Comparison of ENCODE assay signal across 8 mouse cellular contexts in genomic region chr1:136136547-136136946, GRCm38 (mm10). TPM values are rescaled to one million over a fixed set of nuclear protein-coding genes. Genes with fewer than 3 reads are reported as not detected.
DNase-seq lines count a peak whose midpoint lies in the region; ATAC-seq and TF ChIP-seq lines count a peak whose summit lies in the region.

No protein-coding gene starts in this region.

- no peak overlapping the region for H3K4me3 ChIP-seq in heart, embryonic 10.5 days
- no peak overlapping the region for H3K4me3 ChIP-seq in heart, adult 2 months
- no peak overlapping the region for H3K4me3 ChIP-seq in hindbrain, postnatal 0 days (ENCODE audit: low read length)
- H3K4me3 ChIP-seq in midbrain, embryonic 14.5 days (replicated peaks; ENCODE audit: low read depth, low read length) = no peak overlapping the region

- no peaks in the 10 kb centered on the region for H3K79me2 ChIP-seq in heart, adult 2 months (replicated peaks; ENCODE audit: control insufficient read depth, insufficient read depth, low read length)

- H3K36me3 ChIP-seq in heart, embryonic 10.5 days = no peaks in the 10 kb centered on the region
- H3K36me3 ChIP-seq in heart, adult 2 months (ENCODE audit: control insufficient read depth, insufficient read depth, low read length) = no peaks in the 10 kb centered on the region
- no peaks in the 10 kb centered on the region for H3K36me3 ChIP-seq in hindbrain, postnatal 0 days (ENCODE audit: insufficient read depth, low read length)
- no peaks in the 10 kb centered on the region for H3K36me3 ChIP-seq in midbrain, embryonic 14.5 days (ENCODE audit: control insufficient read depth, insufficient read depth, low read length)

- no peak overlapping the region for H3K9ac ChIP-seq in heart, adult 2 months (ENCODE audit: low read depth, low read length)
- 0 out of 2 replicates have a peak overlapping the region, but pooled peaks have one; percentile 4 for H3K9ac ChIP-seq in hindbrain, postnatal 0 days (replicated peaks; ENCODE audit: low read length)
- H3K9ac ChIP-seq in midbrain, embryonic 14.5 days (replicated peaks; ENCODE audit: low read length) = 0 out of 2 replicates have a peak overlapping the region, but pooled peaks have one; percentile 14

- H3K4me2 ChIP-seq in hindbrain, postnatal 0 days (ENCODE audit: low read depth, low read length) = peak overlapping the region; percentile 41; the same call in 1 of the 2 replicates
- H3K4me2 ChIP-seq in midbrain, embryonic 14.5 days (ENCODE audit: low read length) = peak overlapping the region; percentile 90

- WGBS in heart, embryonic 10.5 days = 29% methylated on average over 4 of the region's 4 CpGs
- 69% methylated on average over 4 of the region's 4 CpGs for WGBS in heart, adult 2 months
- 45% methylated on average over 4 of the region's 4 CpGs for WGBS in hindbrain, postnatal 0 days
- 54% methylated on average over 4 of the region's 4 CpGs for WGBS in midbrain, embryonic 14.5 days

- intact Hi-C loops in heart, adult 2 months (cut with DNase I) = no loop called here

- no peaks in the 10 kb centered on the region for H3K9me3 ChIP-seq in heart, embryonic 10.5 days
- H3K9me3 ChIP-seq in hindbrain, postnatal 0 days (ENCODE audit: low read length) = no peaks in the 10 kb centered on the region
- H3K9me3 ChIP-seq in midbrain, embryonic 14.5 days (ENCODE audit: control insufficient read depth, low read length) = no peaks in the 10 kb centered on the region

- TF ChIP-seq CTCF in heart, adult 2 months (IDR thresholded peaks at IDR 0.05) = no peak
- no peak for TF ChIP-seq CTCF in hindbrain, postnatal 0 days (IDR thresholded peaks at IDR 0.05; ENCODE audit: low read depth)

- peak overlapping the region; percentile 97 for H3K27ac ChIP-seq in heart, embryonic 10.5 days
- H3K27ac ChIP-seq in heart, adult 2 months = no peak overlapping the region
- 0 out of 2 replicates have a peak overlapping the region, but pooled peaks have one; percentile 8 for H3K27ac ChIP-seq in hindbrain, postnatal 0 days
- no peak overlapping the region for H3K27ac ChIP-seq in midbrain, embryonic 14.5 days (replicated peaks; ENCODE audit: low read depth, low read length)

- DNase-seq in heart, embryonic 10.5 days (ENCODE audit: low spot score) = no peak
- no peak for DNase-seq in heart, adult 2 months
- peak; percentile 77 for DNase-seq in ZHBTc4 (ENCODE audit: low read depth, low spot score)
- no peak for DNase-seq in hindbrain, postnatal 0 days (ENCODE audit: low spot score)
- no peak for DNase-seq in midbrain, embryonic 14.5 days
- DNase-seq in cerebellum, adult 9-11 months = no peak
- DNase-seq in adrenal gland, adult 18-20 months (ENCODE audit: low spot score in 2 of 2) = no peak

- no peak for TF ChIP-seq EP300 in heart, adult 2 months (IDR thresholded peaks at IDR 0.05; ENCODE audit: insufficient read depth, low read depth, low read length)

- TF ChIP-seq POLR2A in heart, adult 2 months (IDR thresholded peaks at IDR 0.05; ENCODE audit: insufficient read depth, low read depth, low read length) = no peak

- no peak for ATAC-seq in hindbrain, postnatal 0 days
- ATAC-seq in midbrain, embryonic 14.5 days (ENCODE audit: low FRiP score, low TSS enrichment) = no peak
- ATAC-seq in megakaryocyte progenitor cell, adult 5-6 weeks (replicated peaks; ENCODE audit: poor library complexity) = no peak

- H3K4me1 ChIP-seq in heart, embryonic 10.5 days = peaks cover 99% of the 10 kb centered on the region
- peaks cover 13% of the 10 kb centered on the region for H3K4me1 ChIP-seq in heart, adult 2 months (ENCODE audit: control insufficient read depth, insufficient read depth, low read length)
- peaks cover 73% of the 10 kb centered on the region for H3K4me1 ChIP-seq in hindbrain, postnatal 0 days (ENCODE audit: insufficient read depth, low read length)
- peaks cover 83% of the 10 kb centered on the region for H3K4me1 ChIP-seq in midbrain, embryonic 14.5 days (ENCODE audit: control insufficient read depth, insufficient read depth, low read length)

- H3K27me3 ChIP-seq in heart, embryonic 10.5 days (ENCODE audit: insufficient read depth, poor library complexity, severe bottlenecking) = peaks cover 6% of the 10 kb centered on the region; the same call in 1 of the 2 replicates
- peaks cover 1% of the 10 kb centered on the region for H3K27me3 ChIP-seq in heart, adult 2 months (ENCODE audit: control insufficient read depth, insufficient read depth, low read length)
- H3K27me3 ChIP-seq in hindbrain, postnatal 0 days (ENCODE audit: insufficient read depth, low read length) = no peaks in the 10 kb centered on the region
- no peaks in the 10 kb centered on the region for H3K27me3 ChIP-seq in midbrain, embryonic 14.5 days (ENCODE audit: control insufficient read depth, insufficient read depth, low read length)

RNA-seq across cellular contexts. Expression of gene Kif21b, which starts 5.4 kb away (rescaled TPM):
- 4.6 and 5.4 TPM in 2 replicates for polyA plus RNA-seq in heart, embryonic 10.5 days (2016; fragmentation: Nextera tagmentation; extraction: Ambion mirVana)
- total RNA-seq in heart, adult 2 months (2021) = under 1 TPM; 0.78 to 0.98 TPM
- polyA plus RNA-seq in heart, adult 2 months (2012; rRNA removed) = 1.7 and 2.7 TPM in 2 replicates
- total RNA-seq in hindbrain, postnatal 0 days (2014; rRNA removed) = 144 and 155 TPM in 2 replicates
- polyA plus RNA-seq in hindbrain, postnatal 0 days (2015; fragmentation: Nextera tagmentation; extraction: Ambion mirVana) = 22.6 and 26.8 TPM in 2 replicates
- polyA plus RNA-seq in midbrain, embryonic 14.5 days (2014; fragmentation: Nextera tagmentation; extraction: Ambion mirVana) = 56.4 and 65.9 TPM in 2 replicates
- total RNA-seq in adrenal gland, adult 18-20 months (2021) = 1 to 10 TPM; 2.0 TPM
- total RNA-seq in megakaryocyte progenitor cell, adult 5-6 weeks (2015) = 7.7 and 8.6 TPM in 2 replicates
- total RNA-seq in megakaryocyte progenitor cell, adult 5-6 weeks (2017) = 8.0 and 10.3 TPM in 2 replicates

Comparison
In these comparisons a context has a peak if more than half of its experiments do, and no peak if none do; other contexts are left out.
1. H3K27ac ChIP-seq: peak in heart, embryonic 10.5 days (single experiment) and hindbrain, postnatal 0 days (single experiment); none in heart, adult 2 months (single experiment) and midbrain, embryonic 14.5 days (single experiment).
2. RNA of gene Kif21b, which starts 5.4 kb away (total RNA-seq): 144 to 155 TPM in hindbrain, postnatal 0 days; 7.7 to 10.3 TPM in megakaryocyte progenitor cell, adult 5-6 weeks, 2.0 TPM in adrenal gland, adult 18-20 months and 0.78 to 0.98 TPM in heart, adult 2 months; every median in the first group is over 10 times any median in the second.